Mouse (Mus musculus) brown adipose tissue, adult 24 weeks (tissue): ENCODE measurements around the gene Dlgap1. TPM values are rescaled to one million over a fixed set of nuclear protein-coding genes. Genes with fewer than 3 reads are reported as not detected.

Experiments used
- H3K27ac ChIP-seq: fragments of 200-500 bp; replicated peaks from 2 replicates; pipeline ENCODE4 v1.5.1; 2012; ENCODE audit warnings: low read depth, mild to moderate bottlenecking, low read length
- H3K4me1 ChIP-seq: fragments of 200-500 bp; 2 replicates; pipeline ENCODE4 v1.6.1; 2012; ENCODE audit warnings: low read length, mixed read lengths; ENCODE audit not compliant: control insufficient read depth, insufficient read depth, insufficient read length
- H3K4me3 ChIP-seq: fragments of 200-500 bp; 2 replicates; pipeline ENCODE4 v1.5.1; 2012; ENCODE audit warnings: low read depth, mild to moderate bottlenecking, low read length, moderate library complexity; ENCODE audit not compliant: insufficient read depth
- polyA plus RNA-seq: library from polyadenylated mRNA; stranded (reverse); fragments of >200 nt; gene quantifications from 2 replicates; pipeline ENCODE4 v1.2.4, GENCODE M21; 2012; ENCODE audit not compliant: missing spikeins, insufficient read depth, insufficient read length

The Dlgap1 gene
- polyA plus RNA-seq, 1 experiment = 1.2 TPM

- no peak overlapping the region for H3K4me3 ChIP-seq
- no peaks in the 10 kb centered on the region for H3K4me1 ChIP-seq
- H3K27ac ChIP-seq = no peak overlapping the region
These were observed 633.2 kb downstream of the Dlgap1 start for GRCm38 (mm10) chr17:70602051-70602450.

- H3K27ac ChIP-seq = no peak overlapping the region
- H3K4me3 ChIP-seq = no peak overlapping the region
- no peaks in the 10 kb centered on the region for H3K4me1 ChIP-seq
These were observed 636.8 kb downstream of the Dlgap1 start for GRCm38 (mm10) chr17:70605659-70606058.

GRCm38 (mm10) chr17:70612171-70612570 is 643.3 kb downstream of the Dlgap1 start:
- no peaks in the 10 kb centered on the region for H3K4me1 ChIP-seq
- H3K27ac ChIP-seq = no peak overlapping the region
- no peak overlapping the region for H3K4me3 ChIP-seq

GRCm38 (mm10) chr17:70613897-70614296 is 645.0 kb downstream of the Dlgap1 start:
- Histone ChIP-seq H3K4me3 (no peak overlapping the region), H3K27ac (no peak overlapping the region), H3K4me1 (no peaks in the 10 kb centered on the region)

GRCm38 (mm10) chr17:70614407-70615060 is 645.7 kb downstream of the Dlgap1 start:
- Histone ChIP-seq H3K4me3 (no peak overlapping the region), H3K4me1 (no peaks in the 10 kb centered on the region), H3K27ac (no peak overlapping the region)

- no peaks in the 10 kb centered on the region for H3K4me1 ChIP-seq
These were observed 653.6 kb downstream of the Dlgap1 start for GRCm38 (mm10) chr17:70622493-70622892.

GRCm38 (mm10) chr17:70626396-70626795 is 657.5 kb downstream of the Dlgap1 start:
- Histone ChIP-seq H3K4me3 (no peak overlapping the region), H3K27ac (no peak overlapping the region), H3K4me1 (no peaks in the 10 kb centered on the region)

More at GRCm38 (mm10) chr17:70622493-70622892, 653.6 kb downstream of the Dlgap1 start:
- Histone ChIP-seq H3K4me3 (no peak overlapping the region), H3K27ac (no peak overlapping the region)

- Histone ChIP-seq H3K4me1 (no peaks in the 10 kb centered on the region), H3K4me3 (no peak overlapping the region), H3K27ac (no peak overlapping the region)
These were observed 658.1 kb downstream of the Dlgap1 start for GRCm38 (mm10) chr17:70626925-70627324.

- Histone ChIP-seq H3K4me3 (no peak overlapping the region), H3K27ac (no peak overlapping the region), H3K4me1 (no peaks in the 10 kb centered on the region)
These were observed 660.9 kb downstream of the Dlgap1 start for GRCm38 (mm10) chr17:70629653-70630378.

- Histone ChIP-seq H3K4me1 (no peaks in the 10 kb centered on the region), H3K4me3 (no peak overlapping the region), H3K27ac (no peak overlapping the region)
These were observed 664.5 kb downstream of the Dlgap1 start for GRCm38 (mm10) chr17:70633181-70633944.

GRCm38 (mm10) chr17:70643211-70643610 is 674.3 kb downstream of the Dlgap1 start:
- no peak overlapping the region for H3K27ac ChIP-seq
- no peak overlapping the region for H3K4me3 ChIP-seq
- no peaks in the 10 kb centered on the region for H3K4me1 ChIP-seq

- no peak overlapping the region for H3K27ac ChIP-seq
- no peaks in the 10 kb centered on the region for H3K4me1 ChIP-seq
- H3K4me3 ChIP-seq = no peak overlapping the region
These were observed 677.8 kb downstream of the Dlgap1 start for GRCm38 (mm10) chr17:70646641-70647040.

GRCm38 (mm10) chr17:70661382-70661781 is 692.5 kb downstream of the Dlgap1 start:
- H3K27ac ChIP-seq = no peak overlapping the region
- H3K4me1 ChIP-seq = no peaks in the 10 kb centered on the region
- no peak overlapping the region for H3K4me3 ChIP-seq

- no peak overlapping the region for H3K4me3 ChIP-seq
- no peak overlapping the region for H3K27ac ChIP-seq
- H3K4me1 ChIP-seq = no peaks in the 10 kb centered on the region
These were observed 695.1 kb downstream of the Dlgap1 start for GRCm38 (mm10) chr17:70663992-70664391.

- H3K4me3 ChIP-seq = no peak overlapping the region
- H3K27ac ChIP-seq = no peak overlapping the region
- H3K4me1 ChIP-seq = no peaks in the 10 kb centered on the region
These were observed 695.7 kb downstream of the Dlgap1 start for GRCm38 (mm10) chr17:70664484-70665040.
